Mouse (Mus musculus) T-cell, adult 2 months (primary cell): Measurements from ENCODE around the gene Wdr66.

ENCODE experiments used
- DNase-seq: peaks from one replicate; pipeline ENCODE4 v3.0.0; 2022; ENCODE audit warnings: low spot score

The Wdr66 gene

GRCm38 (mm10) chr5:123270917-123271316, 19.0 kb downstream of the Wdr66 start:
- no peak for DNase-seq

- no peak for DNase-seq
Measured at GRCm38 (mm10) chr5:123272927-123273326, 21.0 kb downstream of the Wdr66 start.

GRCm38 (mm10) chr5:123276636-123277341, 24.9 kb downstream of the Wdr66 start:
- DNase-seq: no peak

- no peak for DNase-seq
Measured at GRCm38 (mm10) chr5:123277342-123277701, 25.4 kb downstream of the Wdr66 start.

- DNase-seq: no peak
Measured at GRCm38 (mm10) chr5:123277704-123278103, 25.8 kb downstream of the Wdr66 start.

GRCm38 (mm10) chr5:123279248-123279647, 27.3 kb downstream of the Wdr66 start:
- no peak for DNase-seq

- no peak for DNase-seq
Measured at GRCm38 (mm10) chr5:123281336-123282136, 29.6 kb downstream of the Wdr66 start.

- DNase-seq: no peak
Measured at GRCm38 (mm10) chr5:123285174-123285573, 33.3 kb downstream of the Wdr66 start.

GRCm38 (mm10) chr5:123288079-123288478, 36.2 kb downstream of the Wdr66 start:
- DNase-seq: no peak

- DNase-seq: no peak
Measured at GRCm38 (mm10) chr5:123294653-123295052, 42.8 kb downstream of the Wdr66 start.

GRCm38 (mm10) chr5:123296224-123296806, 44.4 kb downstream of the Wdr66 start:
- no peak for DNase-seq

- no peak for DNase-seq
Measured at GRCm38 (mm10) chr5:123296972-123297754, 45.3 kb downstream of the Wdr66 start.

GRCm38 (mm10) chr5:123297830-123298229, 45.9 kb downstream of the Wdr66 start:
- DNase-seq: no peak

GRCm38 (mm10) chr5:123298526-123298925, 46.6 kb downstream of the Wdr66 start:
- DNase-seq: no peak

- DNase-seq: no peak
Measured at GRCm38 (mm10) chr5:123300496-123301034, 48.7 kb downstream of the Wdr66 start.

- no peak for DNase-seq
Measured at GRCm38 (mm10) chr5:123301780-123302521, 50.0 kb downstream of the Wdr66 start.

GRCm38 (mm10) chr5:123307630-123308282, 55.9 kb downstream of the Wdr66 start:
- DNase-seq: no peak

GRCm38 (mm10) chr5:123309816-123310215, 57.9 kb downstream of the Wdr66 start:
- no peak for DNase-seq

GRCm38 (mm10) chr5:123310221-123310620, 58.3 kb downstream of the Wdr66 start:
- no peak for DNase-seq

- no peak for DNase-seq
Measured at GRCm38 (mm10) chr5:123313058-123313630, 61.2 kb downstream of the Wdr66 start.
